Mouse (Mus musculus) spleen, postnatal 10 days (tissue): ENCODE results near the gene Tprkb.
"Not testable (repeated sequence)": the region's sequence is repeated elsewhere in the genome, so short reads cannot be mapped to it uniquely, and the experiment has no call there.

Experiments used
- DNase-seq, 2 experiments: peaks; one replicate each; pipeline ENCODE4 v3.0.0; 2021 to 2022; ENCODE audit warnings: low spot score in 2 of 2

The Tprkb gene

GRCm38 (mm10) chr6:85973336-85973735, 61.7 kb downstream of the Tprkb start:
- no peak for DNase-seq

- DNase-seq = no peak
Measured at GRCm38 (mm10) chr6:85974941-85975617, 63.4 kb downstream of the Tprkb start.

- DNase-seq = no peak
Measured at GRCm38 (mm10) chr6:85975761-85976160, 64.1 kb downstream of the Tprkb start.

- no peak for DNase-seq
Measured at GRCm38 (mm10) chr6:85976242-85976641, 64.6 kb downstream of the Tprkb start.

- DNase-seq = not testable (repeated sequence)
Measured at GRCm38 (mm10) chr6:85978736-85979135, 67.1 kb downstream of the Tprkb start.
